Mouse (Mus musculus): ENCODE measurements at regions not wholly inside any gene's neighbourhood (a gene's known extent, or its start where the extent isn't known, plus 50 kb on each side); places are given as distances from the start of the nearest gene placed in this dataset.

GRCm38 (mm10) chrX:158744738-158745137 lies 465.4 kb upstream of the Rps6ka3 start:
- TF ChIP-seq POLR2A (IDR thresholded peaks at IDR 0.05; ENCODE audit: borderline replicate concordance, extremely low read depth, insufficient read depth, insufficient read length, poor library complexity, severe bottlenecking): no peak
- no peak for TF ChIP-seq CTCF (IDR thresholded peaks at IDR 0.05; ENCODE audit: borderline replicate concordance, extremely low read depth, insufficient read depth, insufficient read length)

All from brain, embryonic 14.5 days (tissue).